Mouse (Mus musculus) embryonic fibroblast, embryonic 13.5 days (primary cell): Measurements from ENCODE around the gene Rsph10b.

Experiments used
- CTCF ChIP-seq: IDR thresholded peaks from 2 replicates; pipeline ENCODE4 v1.5.1; 2011; ENCODE audit warnings: mild to moderate bottlenecking, control low read depth, low read length, moderate library complexity, borderline replicate concordance; ENCODE audit not compliant: insufficient read depth
- POLR2A ChIP-seq: IDR thresholded peaks from 2 replicates; pipeline ENCODE4 v1.6.1; 2011; ENCODE audit warnings: low read depth, mild to moderate bottlenecking, control low read depth, low read length, moderate library complexity

- TF ChIP-seq CTCF (no peak), POLR2A (no peak)
These were observed 69.8 kb downstream of the Rsph10b start for GRCm38 (mm10) chr5:144002461-144003192.
